Mouse (Mus musculus): ENCODE measurements around the gene Txndc16.

- TF ChIP-seq CTCF (IDR thresholded peaks at IDR 0.05; ENCODE audit: borderline replicate concordance, extremely low read depth, insufficient read depth, insufficient read length) (no peak), POLR2A (IDR thresholded peaks at IDR 0.05; ENCODE audit: borderline replicate concordance, extremely low read depth, insufficient read depth, insufficient read length, poor library complexity, severe bottlenecking) (no peak)
Observed at GRCm38 (mm10) chr14:45263831-45264592, 43.9 kb upstream of the Txndc16 start.

All from brain, embryonic 14.5 days (tissue).